Mouse (Mus musculus) liver, embryonic 15.5 days (tissue): Measurements from ENCODE around the gene Slc22a12. TPM values are rescaled to one million over a fixed set of nuclear protein-coding genes. Genes with fewer than 3 reads are reported as not detected.

Source experiments
- ATAC-seq: fragments of 200-750 bp; cut with Nextera tagmentation; 2 replicates; pipeline ENCODE4 v1.8.0; 2017; ENCODE audit warnings: moderate number of reproducible peaks, mild to moderate bottlenecking, moderate library complexity; ENCODE audit not compliant: insufficient read depth
- H3K27ac ChIP-seq: fragments of 300-500 bp; sonication (generic); replicated peaks from 2 replicates; pipeline ENCODE4 v1.5.1; 2015; ENCODE audit warnings: mild to moderate bottlenecking, inconsistent platforms
- H3K27me3 ChIP-seq: fragments of 300-500 bp; sonication (generic); 2 replicates; pipeline ENCODE4 v1.6.1; 2015; ENCODE audit warnings: mild to moderate bottlenecking, inconsistent platforms
- H3K36me3 ChIP-seq: fragments of 300-500 bp; sonication (generic); replicated peaks from 2 replicates; pipeline ENCODE4 v1.6.1; 2015; ENCODE audit warnings: moderate library complexity, mild to moderate bottlenecking, inconsistent platforms
- H3K4me1 ChIP-seq: fragments of 300-500 bp; sonication (generic); replicated peaks from 2 replicates; pipeline ENCODE4 v1.6.1; 2015; ENCODE audit warnings: inconsistent platforms
- H3K4me2 ChIP-seq: fragments of 300-500 bp; sonication (generic); 2 replicates; pipeline ENCODE4 v1.6.1; 2015; ENCODE audit warnings: moderate library complexity, mild to moderate bottlenecking, inconsistent platforms
- H3K4me3 ChIP-seq: fragments of 300-500 bp; sonication (generic); replicated peaks from 2 replicates; pipeline ENCODE4 v1.5.1; 2015; ENCODE audit warnings: mild to moderate bottlenecking, inconsistent platforms
- H3K9ac ChIP-seq: fragments of 300-500 bp; sonication (generic); 2 replicates; pipeline ENCODE4 v1.6.1; 2015; ENCODE audit warnings: moderate library complexity, mild to moderate bottlenecking, inconsistent platforms
- H3K9me3 ChIP-seq: fragments of 300-500 bp; sonication (generic); replicated peaks from 2 replicates; pipeline ENCODE4 v1.6.1; 2016; ENCODE audit warnings: inconsistent platforms
- WGBS: fragments of 180-500 bp; shearing (Covaris S2); methylation state at CpG from one replicate; pipeline ENCODE4 v1.1.7; 2015; ENCODE audit warnings: mixed read lengths; ENCODE audit not compliant: insufficient replicate concordance; 5-methylcytosine and 5-hydroxymethylcytosine counted together
- polyA plus RNA-seq: library from polyadenylated mRNA; unstranded; fragments of >200 nt; fragmentation: Nextera tagmentation; extraction: Ambion mirVana; gene quantifications from 2 replicates; pipeline ENCODE4 v1.2.1, GENCODE M21; 2015

The Slc22a12 gene
- polyA plus RNA-seq = not detected in 2 replicates

- WGBS = 74% methylated on average over 16 of the region's 16 CpGs
- Histone ChIP-seq H3K27ac (no peak within 1 kb of the TSS), H3K4me3 (no peak within 1 kb of the TSS), H3K36me3 (no peaks in the 10 kb centered on the region), H3K9me3 (no peaks in the 10 kb centered on the region), H3K4me2 (no peak within 1 kb of the TSS), H3K9ac (no peak within 1 kb of the TSS), H3K27me3 (no peaks in the 10 kb centered on the region), H3K4me1 (no peaks in the 10 kb centered on the region)
- ATAC-seq = no peak
Observed at GRCm38 (mm10) chr19:6542367-6543034, at the start of gene Slc22a12. Gene Slc22a12, minus strand, starts transcription at chr19:6543032.

GRCm38 (mm10) chr19:6572001-6572400 lies 29.2 kb upstream of the Slc22a12 start:
- peaks cover 5% of the 10 kb centered on the region for H3K27me3 ChIP-seq
- H3K4me1 ChIP-seq = no peaks in the 10 kb centered on the region
- no peak overlapping the region for H3K4me3 ChIP-seq
- no peaks in the 10 kb centered on the region for H3K36me3 ChIP-seq
- ATAC-seq = no peak
- no peak overlapping the region for H3K27ac ChIP-seq
- no peaks in the 10 kb centered on the region for H3K9me3 ChIP-seq
- no peak overlapping the region for H3K9ac ChIP-seq
- 37% methylated on average over 4 of the region's 4 CpGs for WGBS
- no peak overlapping the region for H3K4me2 ChIP-seq

GRCm38 (mm10) chr19:6571476-6571875 lies 28.6 kb upstream of the Slc22a12 start:
- Histone ChIP-seq H3K27me3 (peaks cover 5% of the 10 kb centered on the region), H3K36me3 (no peaks in the 10 kb centered on the region), H3K4me2 (no peak overlapping the region), H3K4me1 (no peaks in the 10 kb centered on the region), H3K9ac (no peak overlapping the region), H3K4me3 (no peak overlapping the region), H3K27ac (no peak overlapping the region), H3K9me3 (no peaks in the 10 kb centered on the region)
- no peak for ATAC-seq
- 61% methylated on average over 5 of the region's 5 CpGs for WGBS

- H3K27ac ChIP-seq = no peak overlapping the region
- H3K36me3 ChIP-seq = no peaks in the 10 kb centered on the region
- 44% methylated on average over 5 of the region's 5 CpGs for WGBS
- H3K9ac ChIP-seq = no peak overlapping the region
- H3K27me3 ChIP-seq = no peaks in the 10 kb centered on the region
- no peak overlapping the region for H3K4me2 ChIP-seq
- H3K4me3 ChIP-seq = no peak overlapping the region
- H3K9me3 ChIP-seq = no peaks in the 10 kb centered on the region
- no peaks in the 10 kb centered on the region for H3K4me1 ChIP-seq
- no peak for ATAC-seq
Observed at GRCm38 (mm10) chr19:6569561-6569960, 26.7 kb upstream of the Slc22a12 start.

GRCm38 (mm10) chr19:6569021-6569420 lies 26.2 kb upstream of the Slc22a12 start:
- Histone ChIP-seq H3K9me3 (no peaks in the 10 kb centered on the region), H3K9ac (no peak overlapping the region), H3K27ac (no peak overlapping the region), H3K27me3 (no peaks in the 10 kb centered on the region), H3K4me1 (no peaks in the 10 kb centered on the region), H3K4me2 (no peak overlapping the region), H3K36me3 (no peaks in the 10 kb centered on the region), H3K4me3 (no peak overlapping the region)
- 56% methylated on average over 5 of the region's 5 CpGs for WGBS
- ATAC-seq = no peak

GRCm38 (mm10) chr19:6566450-6566849 lies 23.6 kb upstream of the Slc22a12 start:
- WGBS = 71% methylated on average over 2 of the region's 2 CpGs
- ATAC-seq = no peak
- Histone ChIP-seq H3K4me2 (no peak overlapping the region), H3K36me3 (no peaks in the 10 kb centered on the region), H3K27ac (no peak overlapping the region), H3K9ac (no peak overlapping the region), H3K4me3 (no peak overlapping the region), H3K9me3 (no peaks in the 10 kb centered on the region), H3K27me3 (no peaks in the 10 kb centered on the region), H3K4me1 (no peaks in the 10 kb centered on the region)

GRCm38 (mm10) chr19:6565136-6565535 lies 22.3 kb upstream of the Slc22a12 start:
- H3K27ac ChIP-seq = no peak overlapping the region
- ATAC-seq = no peak
- no peaks in the 10 kb centered on the region for H3K4me1 ChIP-seq
- H3K9ac ChIP-seq = no peak overlapping the region
- no peaks in the 10 kb centered on the region for H3K27me3 ChIP-seq
- WGBS = 62% methylated on average over 6 of the region's 6 CpGs
- H3K36me3 ChIP-seq = no peaks in the 10 kb centered on the region
- no peak overlapping the region for H3K4me2 ChIP-seq
- no peak overlapping the region for H3K4me3 ChIP-seq
- H3K9me3 ChIP-seq = no peaks in the 10 kb centered on the region

GRCm38 (mm10) chr19:6560246-6560815 lies 17.5 kb upstream of the Slc22a12 start:
- Histone ChIP-seq H3K9me3 (no peaks in the 10 kb centered on the region), H3K27ac (no peak overlapping the region), H3K4me1 (no peaks in the 10 kb centered on the region), H3K4me2 (no peak overlapping the region), H3K9ac (no peak overlapping the region), H3K4me3 (no peak overlapping the region), H3K27me3 (no peaks in the 10 kb centered on the region), H3K36me3 (no peaks in the 10 kb centered on the region)
- WGBS = 59% methylated on average over 7 of the region's 7 CpGs
- ATAC-seq = no peak

- no peak for ATAC-seq
- H3K27ac ChIP-seq = no peak overlapping the region
- no peaks in the 10 kb centered on the region for H3K9me3 ChIP-seq
- H3K36me3 ChIP-seq = no peaks in the 10 kb centered on the region
- H3K4me1 ChIP-seq = no peaks in the 10 kb centered on the region
- H3K27me3 ChIP-seq = no peaks in the 10 kb centered on the region
- no peak overlapping the region for H3K4me3 ChIP-seq
- no peak overlapping the region for H3K4me2 ChIP-seq
- no peak overlapping the region for H3K9ac ChIP-seq
- WGBS = 45% methylated on average over 4 of the region's 4 CpGs
Observed at GRCm38 (mm10) chr19:6559576-6559975, 16.7 kb upstream of the Slc22a12 start.

- H3K4me1 ChIP-seq = no peaks in the 10 kb centered on the region
- H3K27ac ChIP-seq = no peak overlapping the region
- no peaks in the 10 kb centered on the region for H3K36me3 ChIP-seq
- ATAC-seq = no peak
- H3K4me3 ChIP-seq = no peak overlapping the region
- H3K9me3 ChIP-seq = no peaks in the 10 kb centered on the region
- no peaks in the 10 kb centered on the region for H3K27me3 ChIP-seq
- WGBS = 15% methylated on average over 8 of the region's 8 CpGs
- no peak overlapping the region for H3K4me2 ChIP-seq
- no peak overlapping the region for H3K9ac ChIP-seq
Observed at GRCm38 (mm10) chr19:6553819-6554582, 11.2 kb upstream of the Slc22a12 start.

- Histone ChIP-seq H3K4me1 (no peaks in the 10 kb centered on the region), H3K9me3 (no peaks in the 10 kb centered on the region), H3K4me2 (no peak overlapping the region), H3K4me3 (no peak overlapping the region), H3K27me3 (no peaks in the 10 kb centered on the region), H3K9ac (no peak overlapping the region), H3K27ac (no peak overlapping the region), H3K36me3 (no peaks in the 10 kb centered on the region)
- WGBS = 48% methylated on average over 5 of the region's 5 CpGs
- no peak for ATAC-seq
Observed at GRCm38 (mm10) chr19:6553174-6553573, 10.3 kb upstream of the Slc22a12 start.
